Comparison of ENCODE assay signal across 15 mouse cellular contexts in genomic region chr11:34343742-34344307, GRCm38 (mm10). TPM values are rescaled to one million over a fixed set of nuclear protein-coding genes. Genes with fewer than 3 reads are reported as not detected.
DNase-seq lines count a peak whose midpoint lies in the region; ATAC-seq and TF ChIP-seq lines count a peak whose summit lies in the region.
"Had no signal": no experiment of that assay in that cellular context is flagged by ENCODE, and none has a peak within 500 bp of the region (broad histone marks: within the 10 kb centered on the region; RNA-seq: fewer than 3 reads in every experiment).

No protein-coding gene starts in this region.

- no peak for DNase-seq in heart, postnatal 36 days
- DNase-seq in hindbrain, embryonic 14.5 days (ENCODE audit: low spot score), result no peak
- DNase-seq in hindbrain, embryonic 11.5 days (ENCODE audit: low spot score), result no peak
- DNase-seq in CH12.LX (ENCODE audit: extremely low read depth), result peak; percentile 93
- peak; percentile 18 for DNase-seq in hindbrain, postnatal 0 days (ENCODE audit: low spot score)
- DNase-seq in urinary bladder, postnatal 4 days (ENCODE audit: low spot score in 2 of 2), result no peak
- DNase-seq: cerebellum, adult 8-10 months; embryo, embryonic 11 days; gastrocnemius, postnatal 25 days; kidney, adult 2 months; lung, postnatal 10 days; spleen, adult 18-20 months had no signal

- dilution Hi-C loops in CH12.LX (cut with MboI; ENCODE audit: extremely low pct_ligation_motif_present, extremely low pct_unique_long_range_greater_than_20kb, low sequenced_read_pairs), result no loop called here

- no peaks in the 10 kb centered on the region for H3K27me3 ChIP-seq in heart, embryonic 12.5 days (replicated peaks)
- no peaks in the 10 kb centered on the region for H3K27me3 ChIP-seq in hindbrain, embryonic 14.5 days (ENCODE audit: control insufficient read depth, insufficient read depth, low read length)
- H3K27me3 ChIP-seq in hindbrain, embryonic 11.5 days (ENCODE audit: control insufficient read depth, insufficient read depth, low read length), result no peaks in the 10 kb centered on the region
- H3K27me3 ChIP-seq in CH12.LX (replicated peaks), result no peaks in the 10 kb centered on the region
- H3K27me3 ChIP-seq in hindbrain, postnatal 0 days (ENCODE audit: insufficient read depth, low read length), result no peaks in the 10 kb centered on the region

- no peak overlapping the region for H3K9ac ChIP-seq in heart, embryonic 12.5 days
- H3K9ac ChIP-seq in hindbrain, embryonic 14.5 days, result no peak overlapping the region
- no peak overlapping the region for H3K9ac ChIP-seq in hindbrain, embryonic 11.5 days (ENCODE audit: low read depth, low read length)
- no peak overlapping the region for H3K9ac ChIP-seq in CH12.LX (ENCODE audit: insufficient read depth, low read depth)
- H3K9ac ChIP-seq in hindbrain, postnatal 0 days (replicated peaks; ENCODE audit: low read length), result no peak overlapping the region

- no peaks in the 10 kb centered on the region for H3K9me3 ChIP-seq in heart, embryonic 12.5 days (replicated peaks)
- no peaks in the 10 kb centered on the region for H3K9me3 ChIP-seq in hindbrain, embryonic 14.5 days (ENCODE audit: control insufficient read depth, low read length)
- no peaks in the 10 kb centered on the region for H3K9me3 ChIP-seq in hindbrain, embryonic 11.5 days (ENCODE audit: control insufficient read depth, low read length)
- no peaks in the 10 kb centered on the region for H3K9me3 ChIP-seq in CH12.LX (replicated peaks; ENCODE audit: low read length)
- no peaks in the 10 kb centered on the region for H3K9me3 ChIP-seq in hindbrain, postnatal 0 days (ENCODE audit: low read length)

- H3K4me2 ChIP-seq in heart, embryonic 12.5 days, result 0 out of 2 replicates have a peak overlapping the region, but pooled peaks have one; percentile 4
- H3K4me2 ChIP-seq in hindbrain, embryonic 14.5 days (replicated peaks), result no peak overlapping the region
- no peak overlapping the region for H3K4me2 ChIP-seq in hindbrain, embryonic 11.5 days (replicated peaks; ENCODE audit: low read depth, low read length)
- peak overlapping the region; percentile 26 for H3K4me2 ChIP-seq in CH12.LX (ENCODE audit: insufficient read depth, low read depth, poor library complexity, severe bottlenecking)
- no peak overlapping the region for H3K4me2 ChIP-seq in hindbrain, postnatal 0 days (ENCODE audit: low read depth, low read length)

- H3K79me2 ChIP-seq in CH12.LX (replicated peaks; ENCODE audit: control insufficient read depth, extremely low read depth, insufficient read depth, poor library complexity, severe bottlenecking), result no peaks in the 10 kb centered on the region

- H3K4me1 ChIP-seq in heart, embryonic 12.5 days (replicated peaks), result peaks cover 45% of the 10 kb centered on the region
- peaks cover 27% of the 10 kb centered on the region for H3K4me1 ChIP-seq in hindbrain, embryonic 14.5 days (replicated peaks; ENCODE audit: control insufficient read depth, insufficient read depth, low read length)
- H3K4me1 ChIP-seq in hindbrain, embryonic 11.5 days (replicated peaks; ENCODE audit: control insufficient read depth, insufficient read depth, low read length), result no peaks in the 10 kb centered on the region
- peaks cover 30 to 78% of the 10 kb centered on the region in 2 experiments for H3K4me1 ChIP-seq in CH12.LX (ENCODE audit: control insufficient read depth in 1 of 2, insufficient read depth in 2 of 2)
- H3K4me1 ChIP-seq in hindbrain, postnatal 0 days (ENCODE audit: insufficient read depth, low read length), result peaks cover 21% of the 10 kb centered on the region

- WGBS in heart, embryonic 12.5 days, result 35% methylated on average over 4 of the region's 4 CpGs
- WGBS in hindbrain, embryonic 14.5 days, result 46% methylated on average over 4 of the region's 4 CpGs
- WGBS in hindbrain, embryonic 11.5 days, result 66% methylated on average over 4 of the region's 4 CpGs
- 41% methylated on average over 4 of the region's 4 CpGs for WGBS in hindbrain, postnatal 0 days

- TF ChIP-seq CTCF in CH12.LX (conservative IDR thresholded peaks at IDR 0.05 in 1 of 2, IDR thresholded peaks at IDR 0.05 in 1 of 2; ENCODE audit: low read depth in 2 of 2, low read length in 2 of 2), result no peak
- TF ChIP-seq CTCF in hindbrain, postnatal 0 days (IDR thresholded peaks at IDR 0.05; ENCODE audit: low read depth), result no peak

- H3K27ac ChIP-seq in heart, embryonic 12.5 days (ENCODE audit: poor library complexity, severe bottlenecking), result peak overlapping the region; percentile 56
- H3K27ac ChIP-seq in hindbrain, embryonic 14.5 days, result peak overlapping the region; percentile 68
- H3K27ac ChIP-seq in hindbrain, embryonic 11.5 days (ENCODE audit: low read depth, low read length), result no peak overlapping the region
- no peak overlapping the region for H3K27ac ChIP-seq in CH12.LX (ENCODE audit: insufficient read depth, low read depth)
- H3K27ac ChIP-seq in hindbrain, postnatal 0 days, result no peak overlapping the region

- in situ Hi-C loops in CH12.LX (cut with MboI; ENCODE audit: low pct_ligation_motif_present, low pct_unique_long_range_greater_than_20kb, low sequenced_read_pairs), result no loop called here

- intact Hi-C loops in heart, postnatal 36 days (cut with DNase I), result no loop called here

- TF ChIP-seq POLR2A in CH12.LX (IDR thresholded peaks at IDR 0.05; ENCODE audit: low read depth, low read length), result peak; percentile 39; the same call in 1 of the 2 replicates

- TF ChIP-seq EP300 in CH12.LX (IDR thresholded peaks at IDR 0.05; ENCODE audit: low read length), result peak; percentile 90

- H3K36me3 ChIP-seq in heart, embryonic 12.5 days, result no peaks in the 10 kb centered on the region
- no peaks in the 10 kb centered on the region for H3K36me3 ChIP-seq in hindbrain, embryonic 14.5 days (replicated peaks; ENCODE audit: control insufficient read depth, insufficient read depth)
- no peaks in the 10 kb centered on the region for H3K36me3 ChIP-seq in hindbrain, embryonic 11.5 days (ENCODE audit: control insufficient read depth, insufficient read depth, low read length)
- peaks cover 21 to 66% of the 10 kb centered on the region in 2 experiments for H3K36me3 ChIP-seq in CH12.LX (replicated peaks in 1 of 2; ENCODE audit: control insufficient read depth in 1 of 2, insufficient read depth in 1 of 2, low read length in 1 of 2)
- no peaks in the 10 kb centered on the region for H3K36me3 ChIP-seq in hindbrain, postnatal 0 days (ENCODE audit: insufficient read depth, low read length)

- ATAC-seq in heart, embryonic 12.5 days (ENCODE audit: insufficient number of reproducible peaks, low FRiP score), result peak; percentile 37
- no peak for ATAC-seq in hindbrain, embryonic 14.5 days (ENCODE audit: low FRiP score)
- no peak for ATAC-seq in hindbrain, embryonic 11.5 days (ENCODE audit: low FRiP score)
- no peak for ATAC-seq in hindbrain, postnatal 0 days
- ATAC-seq in granulocyte monocyte progenitor cell, adult 5-6 weeks (replicated peaks; ENCODE audit: poor library complexity, severe bottlenecking), result no peak

- H3K4me3 ChIP-seq in heart, embryonic 12.5 days, result no peak overlapping the region
- no peak overlapping the region for H3K4me3 ChIP-seq in hindbrain, embryonic 14.5 days (replicated peaks; ENCODE audit: low read length)
- H3K4me3 ChIP-seq in hindbrain, embryonic 11.5 days (ENCODE audit: low read depth, low read length), result no peak overlapping the region
- no peak overlapping the region for H3K4me3 ChIP-seq in CH12.LX (replicated peaks in 1 of 3; ENCODE audit: low read depth in 2 of 3, low read length in 2 of 3, poor library complexity in 1 of 3)
- H3K4me3 ChIP-seq in hindbrain, postnatal 0 days (ENCODE audit: low read length), result no peak overlapping the region

- TF ChIP-seq RAD21 in CH12.LX (IDR thresholded peaks at IDR 0.05; ENCODE audit: low read depth, low read length), result no peak

TF ChIP-seq in CH12.LX, 34 proteins besides CTCF, POLR2A, EP300 and RAD21 (continues in another document):
- TF ChIP-seq ZNF384 (IDR thresholded peaks at IDR 0.05; ENCODE audit: low read depth, low read length) (0 out of 2 replicates have a peak, but pooled peaks have one; percentile 28), JUND (conservative IDR thresholded peaks at IDR 0.05; ENCODE audit: low read depth, low read length) (peak; percentile 79), KAT2A (IDR thresholded peaks at IDR 0.05; ENCODE audit: insufficient replicate concordance, low read length) (peak; percentile 85; the same call in 1 of the 2 replicates), USF2 (conservative IDR thresholded peaks at IDR 0.05; ENCODE audit: low read depth, low read length) (no peak), JUN (IDR thresholded peaks at IDR 0.05; ENCODE audit: insufficient read depth, low read depth, low read length) (peak; percentile 92), CHD1 (IDR thresholded peaks at IDR 0.05; ENCODE audit: low read depth, low read length) (no peak), TCF12 (IDR thresholded peaks at IDR 0.05; ENCODE audit: low read depth, low read length) (peak; percentile 59; the same call in 1 of the 2 replicates), RCOR1 (conservative IDR thresholded peaks at IDR 0.05; ENCODE audit: low read depth, low read length) (peak; percentile 74; the same call in 1 of the 2 replicates), MAZ (IDR thresholded peaks at IDR 0.05; ENCODE audit: low read depth, low read length) (0 out of 2 replicates have a peak, but pooled peaks have one; percentile 44), MXI1 (IDR thresholded peaks at IDR 0.05; ENCODE audit: low read depth, low read length) (peak; percentile 61; the same call in 1 of the 2 replicates), MAX (IDR thresholded peaks at IDR 0.05; ENCODE audit: low read length) (0 out of 2 replicates have a peak, but pooled peaks have one; percentile 42), E2F4 (IDR thresholded peaks at IDR 0.05; ENCODE audit: insufficient replicate concordance, low read depth, low read length) (no peak), POLR2AphosphoS2 (IDR thresholded peaks at IDR 0.05; ENCODE audit: low read depth, low read length) (no peak), ETS1 (conservative IDR thresholded peaks at IDR 0.05; ENCODE audit: low read depth, low read length) (peak; percentile 92), USF1 (IDR thresholded peaks at IDR 0.05; ENCODE audit: low read depth, low read length) (no peak)

RNA-seq across cellular contexts. Expression of gene Fam196b, which starts 29.2 kb away (rescaled TPM):
- 0.55 and 0.61 TPM in 2 replicates for polyA plus RNA-seq in heart, embryonic 12.5 days (2016; fragmentation: Nextera tagmentation; extraction: Ambion mirVana)
- not detected for total RNA-seq in heart, postnatal 36 days (2021)
- polyA plus RNA-seq in hindbrain, embryonic 14.5 days (2014; fragmentation: Nextera tagmentation; extraction: Ambion mirVana), result 2.8 and 3.5 TPM in 2 replicates
- 0.83 and 1.0 TPM in 2 replicates for polyA plus RNA-seq in hindbrain, embryonic 11.5 days (2014; fragmentation: Nextera tagmentation; extraction: Ambion mirVana)
- total RNA-seq in CH12.LX (2012; rRNA removed) (0.38 and 0.42 TPM in 2 replicates), CH12.LX (2014; rRNA removed) (not detected in 2 replicates)
- polyA plus RNA-seq in CH12.LX (2012; ENCODE audit: insufficient read length, low read depth), result 0.13 and 0.14 TPM in 2 replicates
- total RNA-seq in hindbrain, postnatal 0 days (2014; rRNA removed), result 6.3 and 6.8 TPM in 2 replicates
- polyA plus RNA-seq in hindbrain, postnatal 0 days (2015; fragmentation: Nextera tagmentation; extraction: Ambion mirVana), result 1.9 and 2.1 TPM in 2 replicates
- not detected in 2 replicates for total RNA-seq in granulocyte monocyte progenitor cell, adult 5-6 weeks (2014; fragmentation: Nextera tagmentation)
- total RNA-seq in granulocyte monocyte progenitor cell, adult 5-6 weeks (2017), result not detected in 2 replicates
- polyA plus RNA-seq: C2C12 had no signal

Comparison
In these comparisons a context has a peak if more than half of its experiments do, and no peak if none do; other contexts are left out.
1. H3K27ac ChIP-seq: peak in heart, embryonic 12.5 days (single experiment) and hindbrain, embryonic 14.5 days (single experiment); none in hindbrain, embryonic 11.5 days (single experiment), CH12.LX (single experiment) and hindbrain, postnatal 0 days (single experiment).
2. DNase-seq: peak in CH12.LX (single experiment) and hindbrain, postnatal 0 days (single experiment); none in heart, postnatal 36 days (0 of 2), hindbrain, embryonic 14.5 days (single experiment), hindbrain, embryonic 11.5 days (single experiment) and urinary bladder, postnatal 4 days (0 of 2).
3. H3K4me2 ChIP-seq: peak in heart, embryonic 12.5 days (single experiment) and CH12.LX (single experiment); none in hindbrain, embryonic 14.5 days (single experiment), hindbrain, embryonic 11.5 days (single experiment) and hindbrain, postnatal 0 days (single experiment).